Mouse (Mus musculus) hindbrain, embryonic 15.5 days (tissue): ENCODE results near the gene Efna5. TPM values are rescaled to one million over a fixed set of nuclear protein-coding genes. Genes with fewer than 3 reads are reported as not detected.

Experiments
- ATAC-seq: fragments of 200-750 bp; cut with Nextera tagmentation; 2 replicates; pipeline ENCODE4 v1.8.0; 2017; ENCODE audit warnings: low read depth, moderate number of reproducible peaks, moderate TSS enrichment; ENCODE audit not compliant: low FRiP score
- H3K27ac ChIP-seq: fragments of 300-500 bp; sonication (generic); replicated peaks from 2 replicates; pipeline ENCODE4 v1.5.1; 2015; ENCODE audit warnings: mild to moderate bottlenecking, inconsistent platforms
- H3K27me3 ChIP-seq: fragments of 300-500 bp; sonication (generic); 2 replicates; pipeline ENCODE4 v1.6.1; 2015; ENCODE audit warnings: control low read depth, inconsistent platforms
- H3K36me3 ChIP-seq: fragments of 300-500 bp; sonication (generic); 2 replicates; pipeline ENCODE4 v1.6.1; 2015; ENCODE audit warnings: control low read depth, inconsistent platforms
- H3K4me1 ChIP-seq: fragments of 300-500 bp; sonication (generic); replicated peaks from 2 replicates; pipeline ENCODE4 v1.6.1; 2015; ENCODE audit warnings: control low read depth, inconsistent platforms
- H3K4me2 ChIP-seq: fragments of 300-500 bp; sonication (generic); 2 replicates; pipeline ENCODE4 v1.6.1; 2015; ENCODE audit warnings: moderate library complexity, mild to moderate bottlenecking, inconsistent platforms
- H3K4me3 ChIP-seq: fragments of 300-500 bp; sonication (generic); 2 replicates; pipeline ENCODE4 v1.5.1; 2015; ENCODE audit warnings: mild to moderate bottlenecking, inconsistent platforms
- H3K9ac ChIP-seq: fragments of 300-500 bp; sonication (generic); 2 replicates; pipeline ENCODE4 v1.6.1; 2015; ENCODE audit warnings: inconsistent platforms
- H3K9me3 ChIP-seq: fragments of 300-500 bp; sonication (generic); 2 replicates; pipeline ENCODE4 v1.6.1; 2016; ENCODE audit warnings: control low read depth, inconsistent platforms
- WGBS: fragments of 180-500 bp; shearing (Covaris S2); methylation state at CpG from one replicate; pipeline ENCODE4 v1.1.7; 2015; 5-methylcytosine and 5-hydroxymethylcytosine counted together
- polyA plus RNA-seq: library from polyadenylated mRNA; unstranded; fragments of >200 nt; fragmentation: Nextera tagmentation; extraction: Ambion mirVana; gene quantifications from 2 replicates; pipeline ENCODE4 v1.2.1, GENCODE M21; 2015

Gene Efna5
- polyA plus RNA-seq, 1 experiment from 2014 or later: 38.5 TPM

- Histone ChIP-seq H3K4me1 (peaks cover 18% of the 10 kb centered on the region), H3K4me3 (no peak overlapping the region), H3K36me3 (no peaks in the 10 kb centered on the region), H3K9me3 (no peaks in the 10 kb centered on the region), H3K27ac (no peak overlapping the region), H3K4me2 (no peak overlapping the region), H3K27me3 (no peaks in the 10 kb centered on the region), H3K9ac (no peak overlapping the region)
- no peak for ATAC-seq
- 55% methylated on average over 5 of the region's 5 CpGs for WGBS
Observed at GRCm38 (mm10) chr17:62603604-62604003, 277.5 kb downstream of the Efna5 start.

GRCm38 (mm10) chr17:62598716-62599490 lies 282.2 kb downstream of the Efna5 start:
- H3K4me1 ChIP-seq: no peaks in the 10 kb centered on the region; the same call in 1 of the 2 replicates
- 42% methylated on average over 9 of the region's 9 CpGs for WGBS

GRCm38 (mm10) chr17:62592436-62593074 lies 288.6 kb downstream of the Efna5 start:
- no peak overlapping the region for H3K27ac ChIP-seq
- H3K9me3 ChIP-seq: no peaks in the 10 kb centered on the region
- no peak overlapping the region for H3K9ac ChIP-seq
- ATAC-seq: no peak
- H3K4me3 ChIP-seq: no peak overlapping the region
- no peak overlapping the region for H3K4me2 ChIP-seq
- H3K4me1 ChIP-seq: no peaks in the 10 kb centered on the region
- WGBS: 61% methylated on average over 5 of the region's 5 CpGs
- H3K27me3 ChIP-seq: no peaks in the 10 kb centered on the region
- H3K36me3 ChIP-seq: no peaks in the 10 kb centered on the region

More at GRCm38 (mm10) chr17:62598716-62599490, 282.2 kb downstream of the Efna5 start:
- H3K9ac ChIP-seq: no peak overlapping the region
- no peak overlapping the region for H3K27ac ChIP-seq
- ATAC-seq: no peak
- no peaks in the 10 kb centered on the region for H3K9me3 ChIP-seq
- H3K36me3 ChIP-seq: no peaks in the 10 kb centered on the region
- no peaks in the 10 kb centered on the region for H3K27me3 ChIP-seq
- no peak overlapping the region for H3K4me2 ChIP-seq
- no peak overlapping the region for H3K4me3 ChIP-seq

- H3K27ac ChIP-seq: no peak overlapping the region
- whole genome bisulfite sequencing: 61% methylated on average over 10 of the region's 10 CpGs
- 0 out of 2 replicates have a peak, but pooled peaks cover 3% of the 10 kb centered on the region for H3K9me3 ChIP-seq
- H3K27me3 ChIP-seq: no peaks in the 10 kb centered on the region
- no peak overlapping the region for H3K9ac ChIP-seq
- no peak for ATAC-seq
- H3K4me3 ChIP-seq: no peak overlapping the region
- no peaks in the 10 kb centered on the region for H3K4me1 ChIP-seq
- no peak overlapping the region for H3K4me2 ChIP-seq
- H3K36me3 ChIP-seq: no peaks in the 10 kb centered on the region
Observed at GRCm38 (mm10) chr17:62591581-62592435, 289.3 kb downstream of the Efna5 start.

- Histone ChIP-seq H3K9me3 (0 out of 2 replicates have a peak, but pooled peaks cover 3% of the 10 kb centered on the region), H3K9ac (no peak overlapping the region), H3K36me3 (no peaks in the 10 kb centered on the region), H3K27me3 (no peaks in the 10 kb centered on the region), H3K4me3 (no peak overlapping the region), H3K27ac (no peak overlapping the region), H3K4me1 (no peaks in the 10 kb centered on the region), H3K4me2 (no peak overlapping the region)
- no peak for ATAC-seq
- 60% methylated on average over 9 of the region's 9 CpGs for WGBS
Observed at GRCm38 (mm10) chr17:62590685-62591460, 290.2 kb downstream of the Efna5 start.

GRCm38 (mm10) chr17:62580127-62580526 lies 301.0 kb downstream of the Efna5 start:
- no peaks in the 10 kb centered on the region for H3K36me3 ChIP-seq
- H3K9ac ChIP-seq: no peak overlapping the region
- no peaks in the 10 kb centered on the region for H3K9me3 ChIP-seq
- no peak overlapping the region for H3K4me2 ChIP-seq
- H3K27ac ChIP-seq: no peak overlapping the region
- H3K4me3 ChIP-seq: no peak overlapping the region
- no peak for ATAC-seq
- WGBS: 85% methylated on average over 6 of the region's 6 CpGs
- no peaks in the 10 kb centered on the region for H3K4me1 ChIP-seq
- no peaks in the 10 kb centered on the region for H3K27me3 ChIP-seq

- Histone ChIP-seq H3K4me1 (no peaks in the 10 kb centered on the region), H3K4me2 (no peak overlapping the region), H3K9ac (no peak overlapping the region), H3K4me3 (no peak overlapping the region), H3K27me3 (no peaks in the 10 kb centered on the region), H3K36me3 (no peaks in the 10 kb centered on the region), H3K9me3 (no peaks in the 10 kb centered on the region), H3K27ac (no peak overlapping the region)
- no peak for ATAC-seq
- 48% methylated on average over 6 of the region's 6 CpGs for WGBS
Observed at GRCm38 (mm10) chr17:62579618-62580017, 301.5 kb downstream of the Efna5 start.

GRCm38 (mm10) chr17:62574499-62575265 lies 306.4 kb downstream of the Efna5 start:
- Histone ChIP-seq H3K27ac (no peak overlapping the region), H3K4me3 (no peak overlapping the region), H3K9ac (no peak overlapping the region), H3K4me1 (no peaks in the 10 kb centered on the region), H3K36me3 (no peaks in the 10 kb centered on the region), H3K4me2 (no peak overlapping the region), H3K9me3 (no peaks in the 10 kb centered on the region), H3K27me3 (no peaks in the 10 kb centered on the region)
- ATAC-seq: no peak
- 83% methylated on average over 9 of the region's 9 CpGs for WGBS

GRCm38 (mm10) chr17:62570101-62570500 lies 311.0 kb downstream of the Efna5 start:
- no peak for ATAC-seq
- Histone ChIP-seq H3K4me2 (no peak overlapping the region), H3K27me3 (no peaks in the 10 kb centered on the region), H3K27ac (no peak overlapping the region), H3K4me3 (no peak overlapping the region), H3K9me3 (no peaks in the 10 kb centered on the region), H3K9ac (no peak overlapping the region), H3K4me1 (0 out of 2 replicates have a peak, but pooled peaks cover 2% of the 10 kb centered on the region), H3K36me3 (no peaks in the 10 kb centered on the region)
- 73% methylated on average over 1 of the region's 1 CpGs for WGBS

- H3K27me3 ChIP-seq: no peaks in the 10 kb centered on the region
- no peak overlapping the region for H3K9ac ChIP-seq
- H3K9me3 ChIP-seq: no peaks in the 10 kb centered on the region
- H3K4me3 ChIP-seq: no peak overlapping the region
- H3K36me3 ChIP-seq: no peaks in the 10 kb centered on the region
- H3K4me2 ChIP-seq: no peak overlapping the region
- no peak overlapping the region for H3K27ac ChIP-seq
- ATAC-seq: no peak
- 0 out of 2 replicates have a peak, but pooled peaks cover 2% of the 10 kb centered on the region for H3K4me1 ChIP-seq
- WGBS: 49% methylated on average over 4 of the region's 4 CpGs
Observed at GRCm38 (mm10) chr17:62568019-62568418, 313.1 kb downstream of the Efna5 start.

- ATAC-seq: no peak
- Histone ChIP-seq H3K4me2 (no peak overlapping the region), H3K27me3 (no peaks in the 10 kb centered on the region), H3K4me3 (no peak overlapping the region), H3K27ac (no peak overlapping the region), H3K9ac (no peak overlapping the region), H3K4me1 (0 out of 2 replicates have a peak, but pooled peaks cover 2% of the 10 kb centered on the region), H3K9me3 (no peaks in the 10 kb centered on the region), H3K36me3 (no peaks in the 10 kb centered on the region)
- 95% methylated on average over 1 of the region's 1 CpGs for WGBS
Observed at GRCm38 (mm10) chr17:62565632-62566031, 315.5 kb downstream of the Efna5 start.
